Mouse (Mus musculus) embryonic facial prominence, embryonic 14.5 days (tissue): Measurements from ENCODE around the gene Gm4353. TPM values are rescaled to one million over a fixed set of nuclear protein-coding genes. Genes with fewer than 3 reads are reported as not detected.
A peak's percentile ranks its signal among the peaks of the same experiment; 100 is the strongest.

Source experiments
- ATAC-seq: fragments of 200-750 bp; cut with Nextera tagmentation; 2 replicates; pipeline ENCODE4 v1.8.0; 2017; ENCODE audit warnings: low read depth, moderate number of reproducible peaks, moderate TSS enrichment
- DNase-seq: peaks from one replicate; pipeline ENCODE4 v3.0.0-alpha.2; 2015; ENCODE audit warnings: low spot score
- H3K27ac ChIP-seq: fragments of 300-500 bp; sonication (generic); replicated peaks from 2 replicates; pipeline ENCODE4 v1.5.1; 2014; ENCODE audit warnings: low read depth, mild to moderate bottlenecking, low read length, moderate library complexity
- H3K27me3 ChIP-seq: fragments of 300-500 bp; sonication (generic); replicated peaks from 2 replicates; pipeline ENCODE4 v1.6.1; 2014; ENCODE audit warnings: low read length; ENCODE audit not compliant: control insufficient read depth, insufficient read depth
- H3K36me3 ChIP-seq: fragments of 300-500 bp; sonication (generic); 2 replicates; pipeline ENCODE4 v1.6.1; 2014; ENCODE audit warnings: low read length, mixed read lengths; ENCODE audit not compliant: control insufficient read depth, insufficient read depth
- H3K4me1 ChIP-seq: fragments of 300-500 bp; sonication (generic); 2 replicates; pipeline ENCODE4 v1.6.1; 2014; ENCODE audit warnings: antibody characterized with exemption, low read length; ENCODE audit not compliant: control insufficient read depth, insufficient read depth
- H3K4me2 ChIP-seq: fragments of 300-500 bp; sonication (generic); 2 replicates; pipeline ENCODE4 v1.6.1; 2014; ENCODE audit warnings: low read depth, mild to moderate bottlenecking, low read length, moderate library complexity, mixed read lengths
- H3K4me3 ChIP-seq: fragments of 300-500 bp; sonication (generic); 2 replicates; pipeline ENCODE4 v1.5.1; 2014; ENCODE audit warnings: low read depth, mild to moderate bottlenecking, low read length
- H3K9ac ChIP-seq: fragments of 300-500 bp; sonication (generic); 2 replicates; pipeline ENCODE4 v1.6.1; 2014; ENCODE audit warnings: low read depth, mild to moderate bottlenecking, low read length, moderate library complexity, mixed read lengths
- H3K9me3 ChIP-seq: fragments of 300-500 bp; sonication (generic); 2 replicates; pipeline ENCODE4 v1.6.1; 2016; ENCODE audit warnings: low read length; ENCODE audit not compliant: control insufficient read depth
- WGBS: fragments of 180-500 bp; shearing (Covaris S2); extraction: QIAGEN DNeasy Blood & Tissue Kit; methylation state at CpG from one replicate; pipeline ENCODE4 v1.1.7; 2014; 5-methylcytosine and 5-hydroxymethylcytosine counted together
- polyA plus RNA-seq: library from polyadenylated mRNA; unstranded; fragments of >200 nt; fragmentation: Nextera tagmentation; extraction: Ambion mirVana; gene quantifications from 2 replicates; pipeline ENCODE4 v1.2.1, GENCODE M21; 2014

Gm4353 gene
- polyA plus RNA-seq, 1 experiment from 2014 or later = 0.88 TPM

DNA sequence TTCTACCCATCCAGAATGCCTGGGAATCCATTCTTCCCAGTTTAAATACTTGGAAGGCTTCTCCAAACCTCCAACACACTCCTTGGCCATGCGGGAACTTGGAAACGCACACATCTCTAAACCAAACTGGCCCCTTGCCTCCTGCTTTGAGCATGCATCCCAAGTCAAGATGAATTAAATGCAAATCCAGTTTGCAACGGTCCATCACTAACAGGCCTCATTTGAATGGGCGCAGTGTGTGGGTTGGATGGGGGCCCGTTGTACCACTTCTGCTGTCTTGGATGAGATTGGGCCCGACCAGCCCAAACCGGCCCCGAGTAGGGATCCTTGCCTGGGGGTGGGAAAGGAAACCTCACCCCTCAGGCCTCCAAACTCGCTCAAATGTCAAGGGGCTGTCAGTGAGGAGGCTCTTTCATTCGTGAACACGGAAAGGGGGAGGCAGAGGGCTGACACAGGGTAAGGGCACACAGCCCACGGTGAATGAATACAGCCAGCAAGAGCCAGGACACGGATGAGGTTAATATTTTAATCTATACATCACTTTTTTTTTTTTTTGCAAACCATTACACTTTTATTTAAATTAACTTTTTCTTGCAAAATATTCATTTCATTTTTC lies 38.7 kb upstream of the Gm4353 start:
- Histone ChIP-seq H3K4me3 (no peak overlapping the region), H3K4me1 (peaks cover 11% of the 10 kb centered on the region; the same call in 1 of the 2 replicates), H3K36me3 (no peaks in the 10 kb centered on the region), H3K4me2 (no peak overlapping the region), H3K27me3 (no peaks in the 10 kb centered on the region), H3K9me3 (0 out of 2 replicates have a peak, but pooled peaks cover 4% of the 10 kb centered on the region), H3K27ac (peak overlapping the region; percentile 17; the same call in 1 of the 2 replicates), H3K9ac (no peak overlapping the region)
- 32% methylated on average over 13 of the region's 13 CpGs for WGBS
- ATAC-seq = peak; percentile 67
- peak; percentile 76 for DNase-seq

DNA sequence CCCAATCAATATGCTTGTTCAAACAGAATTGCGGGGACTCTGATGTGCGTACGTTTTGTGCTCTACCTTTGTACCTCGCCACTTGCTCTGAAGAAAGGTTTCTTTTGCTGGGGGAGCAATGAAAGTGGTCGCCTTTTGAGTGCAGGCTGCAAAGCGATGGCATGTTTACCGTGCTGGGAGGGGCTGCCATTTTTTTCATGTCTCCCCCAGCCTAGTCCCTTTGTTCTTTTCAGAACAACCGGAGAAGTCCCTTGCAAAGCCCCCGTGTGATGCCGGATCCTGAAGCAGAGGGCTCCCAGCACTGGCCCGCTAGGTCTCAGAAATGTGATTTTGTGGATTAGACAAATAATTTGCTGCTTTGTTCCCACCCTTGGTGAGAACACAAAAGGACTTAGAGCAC lies 36.8 kb upstream of the Gm4353 start:
- Histone ChIP-seq H3K9ac (no peak overlapping the region), H3K4me1 (peaks cover 11% of the 10 kb centered on the region; the same call in 1 of the 2 replicates), H3K36me3 (no peaks in the 10 kb centered on the region), H3K4me3 (no peak overlapping the region), H3K27me3 (no peaks in the 10 kb centered on the region), H3K4me2 (no peak overlapping the region), H3K27ac (no peak overlapping the region), H3K9me3 (0 out of 2 replicates have a peak, but pooled peaks cover 4% of the 10 kb centered on the region)
- DNase-seq = no peak
- WGBS = 66% methylated on average over 11 of the region's 11 CpGs
- ATAC-seq = no peak

DNA sequence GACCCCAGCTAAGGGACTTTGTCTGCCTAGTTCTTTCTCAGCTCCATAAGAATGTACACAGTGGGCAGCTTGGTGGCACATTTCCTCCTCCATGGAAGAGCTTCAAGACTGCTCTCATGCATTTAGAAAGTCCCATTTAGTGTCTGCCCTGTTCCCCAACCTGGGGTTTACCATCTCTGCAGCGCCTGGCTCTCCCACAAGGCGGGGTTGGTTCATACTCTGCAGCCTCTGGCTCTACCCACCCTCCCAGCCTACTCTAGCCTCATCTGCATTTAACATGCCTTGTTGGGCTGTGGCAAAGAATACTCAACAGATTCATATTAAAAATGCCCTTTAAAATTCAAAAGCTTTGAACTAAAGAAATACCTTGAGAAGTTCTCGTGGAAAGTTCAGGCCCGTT lies 36.3 kb upstream of the Gm4353 start:
- DNase-seq (no peak), ATAC-seq (no peak)
- Histone ChIP-seq H3K27ac (no peak overlapping the region), H3K36me3 (no peaks in the 10 kb centered on the region), H3K4me1 (peaks cover 11% of the 10 kb centered on the region; the same call in 1 of the 2 replicates), H3K4me3 (no peak overlapping the region), H3K27me3 (no peaks in the 10 kb centered on the region), H3K9me3 (0 out of 2 replicates have a peak, but pooled peaks cover 4% of the 10 kb centered on the region), H3K9ac (no peak overlapping the region), H3K4me2 (no peak overlapping the region)
- WGBS = 85% methylated on average over 4 of the region's 4 CpGs

DNA sequence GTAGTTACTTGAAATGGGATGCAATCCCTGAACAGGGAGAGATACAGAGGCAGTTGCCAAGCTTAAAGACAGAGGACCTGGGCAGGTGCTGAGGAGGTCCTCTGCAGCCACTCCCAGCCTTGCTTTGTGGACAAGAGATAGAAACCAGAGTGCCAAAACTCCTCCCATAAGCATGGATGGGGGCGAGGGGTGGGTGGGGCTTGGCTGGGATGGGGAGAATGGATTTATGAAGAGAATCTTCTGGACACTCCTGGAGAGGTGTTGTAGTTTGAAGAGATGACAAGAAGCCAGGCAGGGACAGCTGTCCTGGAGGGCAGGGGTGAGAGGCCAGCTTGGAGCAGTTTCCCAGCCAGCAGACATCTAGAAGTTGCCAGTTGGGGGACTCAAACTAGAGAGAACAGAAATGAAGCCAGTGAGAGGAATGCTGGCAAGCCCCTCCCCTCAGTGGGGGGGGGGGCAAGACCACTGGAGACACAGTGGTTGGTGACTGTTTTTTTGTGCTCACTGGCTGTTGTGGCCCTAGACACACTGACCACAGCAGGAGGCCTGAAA lies 34.9 kb upstream of the Gm4353 start:
- H3K27me3 ChIP-seq = no peaks in the 10 kb centered on the region
- H3K4me1 ChIP-seq = peaks cover 11% of the 10 kb centered on the region; the same call in 1 of the 2 replicates
- 79% methylated on average over 1 of the region's 1 CpGs for WGBS
- no peak overlapping the region for H3K4me2 ChIP-seq
- H3K27ac ChIP-seq = no peak overlapping the region
- DNase-seq (no peak), ATAC-seq (no peak)
- H3K36me3 ChIP-seq = no peaks in the 10 kb centered on the region
- H3K4me3 ChIP-seq = no peak overlapping the region
- H3K9ac ChIP-seq = no peak overlapping the region
- 0 out of 2 replicates have a peak, but pooled peaks cover 4% of the 10 kb centered on the region for H3K9me3 ChIP-seq

DNA sequence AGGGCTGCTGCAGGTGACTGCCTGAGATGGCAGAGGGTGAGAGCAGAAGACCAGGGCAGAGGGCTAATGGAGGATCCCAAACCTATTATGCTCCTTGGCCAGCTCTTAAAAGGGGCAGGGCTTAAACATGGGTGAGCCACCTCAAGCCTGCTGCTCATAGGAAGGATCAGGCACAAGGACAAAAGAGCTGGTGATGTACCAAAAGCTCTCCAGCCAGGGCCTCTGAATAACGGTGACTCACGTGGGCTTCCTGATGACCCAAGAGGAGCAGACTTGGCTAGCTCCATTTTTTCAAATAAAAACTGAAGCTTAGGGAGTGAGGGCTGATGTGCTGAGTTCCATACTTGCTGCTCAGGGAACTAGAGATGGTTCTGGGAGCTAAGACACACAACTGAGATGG lies 31.6 kb upstream of the Gm4353 start:
- Histone ChIP-seq H3K4me2 (no peak overlapping the region), H3K27me3 (no peaks in the 10 kb centered on the region), H3K9me3 (0 out of 2 replicates have a peak, but pooled peaks cover 4% of the 10 kb centered on the region), H3K4me1 (no peaks in the 10 kb centered on the region), H3K36me3 (no peaks in the 10 kb centered on the region), H3K4me3 (no peak overlapping the region), H3K27ac (no peak overlapping the region), H3K9ac (no peak overlapping the region)
- ATAC-seq = no peak
- WGBS = 82% methylated on average over 2 of the region's 2 CpGs
- DNase-seq = no peak

DNA sequence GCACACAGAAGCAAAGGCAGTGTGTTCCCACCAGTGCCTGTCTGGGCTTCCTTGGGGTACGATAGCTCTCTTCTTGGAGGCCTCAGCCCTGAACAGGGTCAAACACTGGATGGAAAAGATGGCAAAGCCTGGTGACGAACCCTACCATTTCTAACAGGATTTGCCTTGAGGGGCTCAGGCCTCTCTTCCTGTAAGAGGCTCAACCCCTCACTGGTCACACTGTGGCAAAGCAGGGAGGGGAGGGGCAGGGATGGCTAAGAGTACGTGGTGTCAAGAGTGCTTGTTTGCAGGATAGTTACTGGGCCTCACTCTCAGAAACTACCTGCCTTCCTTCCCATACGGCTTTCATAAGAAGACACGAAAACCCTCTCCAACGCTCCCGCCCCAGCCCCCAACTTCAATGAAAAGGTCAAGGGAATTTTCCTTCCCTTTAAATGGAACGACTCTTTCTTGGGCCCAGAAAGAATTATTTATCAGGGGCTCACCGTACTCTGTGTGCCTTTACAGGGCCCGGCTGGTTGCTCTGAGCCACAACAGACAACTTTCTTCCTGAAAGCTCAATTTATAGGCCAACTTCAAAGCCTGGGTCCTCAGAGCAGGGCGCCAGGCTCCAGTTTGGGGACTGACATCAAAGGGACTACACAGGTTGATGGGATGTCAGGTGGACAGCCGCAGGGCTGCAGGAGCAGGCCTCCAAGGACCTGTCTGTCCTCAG lies 30.9 kb upstream of the Gm4353 start:
- DNase-seq = no peak
- no peak for ATAC-seq
- no peaks in the 10 kb centered on the region for H3K27me3 ChIP-seq
- H3K9me3 ChIP-seq = 0 out of 2 replicates have a peak, but pooled peaks cover 4% of the 10 kb centered on the region
- no peak overlapping the region for H3K27ac ChIP-seq
- H3K4me1 ChIP-seq = no peaks in the 10 kb centered on the region
- no peaks in the 10 kb centered on the region for H3K36me3 ChIP-seq
- no peak overlapping the region for H3K4me2 ChIP-seq
- H3K9ac ChIP-seq = no peak overlapping the region
- no peak overlapping the region for H3K4me3 ChIP-seq
- 68% methylated on average over 12 of the region's 12 CpGs for WGBS

DNA sequence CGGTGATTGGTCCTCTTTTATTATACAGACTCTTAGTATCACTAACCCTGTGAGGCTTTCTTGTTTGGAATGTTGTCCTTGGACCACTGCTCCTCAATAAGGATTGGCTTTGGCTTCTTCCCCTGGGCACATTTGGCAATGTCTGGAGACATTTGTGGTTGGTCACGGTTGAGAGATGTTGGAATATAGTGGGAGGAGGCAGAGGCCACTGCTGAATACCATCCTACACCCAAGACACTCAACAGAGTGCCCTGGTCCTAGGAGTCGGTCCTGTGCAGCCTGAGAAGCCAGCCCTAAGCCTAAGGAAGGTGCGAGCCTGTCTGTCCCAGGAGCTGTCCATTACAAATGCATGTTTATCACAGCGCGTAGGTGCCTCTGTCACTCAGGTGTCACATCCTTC lies 27.1 kb upstream of the Gm4353 start:
- ATAC-seq (no peak), DNase-seq (no peak)
- Histone ChIP-seq H3K9me3 (no peaks in the 10 kb centered on the region), H3K27ac (no peak overlapping the region), H3K36me3 (peaks cover 12% of the 10 kb centered on the region), H3K4me3 (no peak overlapping the region), H3K9ac (no peak overlapping the region), H3K4me2 (no peak overlapping the region), H3K27me3 (no peaks in the 10 kb centered on the region), H3K4me1 (no peaks in the 10 kb centered on the region)
- WGBS = 77% methylated on average over 6 of the region's 6 CpGs

DNA sequence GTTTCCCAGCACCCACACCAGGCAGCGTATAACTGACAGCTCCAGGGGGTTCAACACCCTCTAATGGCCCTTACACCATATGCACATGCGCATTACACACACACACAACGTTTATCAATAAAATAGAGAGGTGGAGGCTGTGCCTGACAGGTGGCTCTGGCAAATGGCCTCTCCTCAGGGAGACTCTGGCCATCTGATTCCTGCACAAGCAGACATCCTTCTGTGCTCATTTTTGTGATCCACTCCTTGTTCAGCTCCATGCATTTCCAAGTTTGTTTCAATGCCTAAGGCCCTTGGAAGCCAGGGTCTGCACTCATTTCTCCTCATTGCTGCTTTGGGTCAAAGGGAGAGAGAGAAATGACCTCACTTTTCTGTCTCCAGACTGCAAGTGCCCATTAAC lies 26.2 kb upstream of the Gm4353 start:
- peaks cover 20% of the 10 kb centered on the region for H3K36me3 ChIP-seq
- H3K4me3 ChIP-seq = no peak overlapping the region
- ATAC-seq = no peak
- no peak overlapping the region for H3K9ac ChIP-seq
- H3K27me3 ChIP-seq = no peaks in the 10 kb centered on the region
- H3K27ac ChIP-seq = no peak overlapping the region
- H3K9me3 ChIP-seq = no peaks in the 10 kb centered on the region
- DNase-seq = no peak
- WGBS = 78% methylated on average over 3 of the region's 3 CpGs
- H3K4me2 ChIP-seq = no peak overlapping the region
- H3K4me1 ChIP-seq = no peaks in the 10 kb centered on the region
